Mouse (Mus musculus) bone marrow macrophage, adult 2 months (primary cell): ENCODE data around the gene Ccl21a. TPM values are rescaled to one million over a fixed set of nuclear protein-coding genes. Genes with fewer than 3 reads are reported as not detected.
"Not testable (repeated sequence)": the region's sequence is repeated elsewhere in the genome, so short reads cannot be mapped to it uniquely, and the experiment has no call there.

Source experiments
- H3K27ac ChIP-seq: 2 replicates; pipeline ENCODE4 v1.5.1; 2012; ENCODE audit warnings: low read depth, low read length; ENCODE audit not compliant: insufficient read depth
- H3K4me1 ChIP-seq: 2 replicates; pipeline ENCODE4 v1.6.1; 2012; ENCODE audit warnings: low read length; ENCODE audit not compliant: control insufficient read depth, insufficient read depth
- H3K4me3 ChIP-seq: 2 replicates; pipeline ENCODE4 v1.5.1; 2012; ENCODE audit warnings: mild to moderate bottlenecking, low read length, moderate library complexity; ENCODE audit not compliant: insufficient read depth
- polyA plus RNA-seq: library from polyadenylated mRNA; stranded (reverse); fragments of >200 nt; gene quantifications from 2 replicates; pipeline ENCODE4 v1.2.4, GENCODE M21; 2012; ENCODE audit not compliant: missing spikeins, insufficient read depth, insufficient read length

The Ccl21a gene
- polyA plus RNA-seq = not detected in 2 replicates

- H3K27ac ChIP-seq, H3K4me3 ChIP-seq: not testable (repeated sequence)
These were observed at the start of gene Ccl21a for GRCm38 (mm10) chr4:42773893-42774292. Gene Ccl21a (minus strand): TSS chr4:42773993.

GRCm38 (mm10) chr4:42756477-42756876 lies 17.3 kb downstream of the Ccl21a start, which contains the start of gene Ccl19:
Gene Ccl19 (minus strand): TSS chr4:42756577.
- H3K4me3 ChIP-seq, H3K4me1 ChIP-seq, H3K27ac ChIP-seq: not testable (repeated sequence)

More at GRCm38 (mm10) chr4:42773893-42774292, at the start of gene Ccl21a:
- not testable (repeated sequence) for H3K4me1 ChIP-seq

- H3K4me1 ChIP-seq, H3K4me3 ChIP-seq, H3K27ac ChIP-seq: not testable (repeated sequence)
These were observed 38.5 kb downstream of the Ccl21a start, which contains the start of gene 4930578G10Rik for GRCm38 (mm10) chr4:42735245-42735644. Gene 4930578G10Rik (plus strand): TSS chr4:42735545.

Other genes with a start within 250 kb of the Ccl21a start
- not detected in 2 replicates for gene Fam205a2, start 245.8 kb downstream of the Ccl21a start, polyA plus RNA-seq
- gene Gm10591, start 161.8 kb downstream of the Ccl21a start, polyA plus RNA-seq = not detected in 2 replicates
- gene Gm2564, start 144.3 kb downstream of the Ccl21a start, polyA plus RNA-seq = not detected in 2 replicates
- gene Ccl27b, start 118.7 kb downstream of the Ccl21a start, polyA plus RNA-seq = not detected in 2 replicates
- gene Il11ra2, start 112.1 kb downstream of the Ccl21a start, polyA plus RNA-seq = not detected in 2 replicates
- gene 4930578G10Rik, start 38.4 kb downstream of the Ccl21a start, polyA plus RNA-seq = not detected in 2 replicates
- not detected in 2 replicates for gene Ccl19, start 17.4 kb downstream of the Ccl21a start, polyA plus RNA-seq
- gene Fam205a1, start 79.9 kb upstream of the Ccl21a start, polyA plus RNA-seq = not detected in 2 replicates
- gene Gm12394, start 82.8 kb upstream of the Ccl21a start, polyA plus RNA-seq = not detected in 2 replicates
- not detected in 2 replicates for gene Fam205c, start 100.2 kb upstream of the Ccl21a start, polyA plus RNA-seq
- gene Phf24, start 142.7 kb upstream of the Ccl21a start, polyA plus RNA-seq = 0.20 and 0.70 TPM in 2 replicates
- gene Dnajb5, start 175.8 kb upstream of the Ccl21a start, polyA plus RNA-seq = 11.7 and 13.5 TPM in 2 replicates
- gene 1700022I11Rik, start 195.6 kb upstream of the Ccl21a start, polyA plus RNA-seq = not detected in 2 replicates
- 157 and 165 TPM in 2 replicates for gene Vcp, start 226.5 kb upstream of the Ccl21a start, polyA plus RNA-seq
- 13.3 and 23.9 TPM in 2 replicates for gene Fancg, start 236.5 kb upstream of the Ccl21a start, polyA plus RNA-seq